Mouse (Mus musculus): ENCODE results near the gene Phf21b.
"Not testable (repeated sequence)": the region's sequence is repeated elsewhere in the genome, so short reads cannot be mapped to it uniquely, and the experiment has no call there.

GRCm38 (mm10) chr15:84768531-84768930 lies 87.3 kb downstream of the Phf21b start:
- not testable (repeated sequence) for TF ChIP-seq MAX (IDR thresholded peaks at IDR 0.05; ENCODE audit: low read depth); CEBPB (IDR thresholded peaks at IDR 0.05; ENCODE audit: insufficient read depth, poor library complexity, severe bottlenecking); SRF (IDR thresholded peaks at IDR 0.05; ENCODE audit: control insufficient read depth, insufficient read length, low read depth); USF1 (IDR thresholded peaks at IDR 0.05; ENCODE audit: low read depth)
